Mouse (Mus musculus) G1E (cell line): ENCODE data around the gene Tet3. TPM values are rescaled to one million over a fixed set of nuclear protein-coding genes. Genes with fewer than 3 reads are reported as not detected.
"Not testable (repeated sequence)": the region's sequence is repeated elsewhere in the genome, so short reads cannot be mapped to it uniquely, and the experiment has no call there.

ENCODE experiments used
- ATAC-seq: 2 replicates; pipeline ENCODE4 v1.8.0; 2016; ENCODE audit warnings: mild to moderate bottlenecking; ENCODE audit not compliant: insufficient number of reproducible peaks, poor library complexity, low FRiP score, severe bottlenecking; ENCODE audit errors: extremely low read depth
- DNase-seq: peaks from one replicate; pipeline ENCODE4 v3.0.0; 2012; ENCODE audit warnings: low spot score
- H3K27me3 ChIP-seq: 2 replicates; pipeline ENCODE4 v1.6.1; 2012; ENCODE audit warnings: mild to moderate bottlenecking, low read length, inconsistent platforms; ENCODE audit not compliant: insufficient read depth
- H3K36me3 ChIP-seq: replicated peaks from 2 replicates; pipeline ENCODE3; 2012; ENCODE audit warnings: mild to moderate bottlenecking, inconsistent platforms
- H3K4me1 ChIP-seq: 2 replicates; pipeline ENCODE4 v1.6.1; 2012; ENCODE audit warnings: low read depth, low read length, inconsistent platforms, mixed read lengths; ENCODE audit not compliant: insufficient read depth
- H3K4me3 ChIP-seq: 2 replicates; pipeline ENCODE4 v1.5.1; 2012; ENCODE audit warnings: low read depth, mild to moderate bottlenecking, inconsistent platforms, low read length, moderate library complexity, mixed read lengths
- H3K9me3 ChIP-seq: replicated peaks from 2 replicates; pipeline ENCODE4 v1.6.1; 2012; ENCODE audit warnings: inconsistent platforms
- CTCF ChIP-seq: IDR thresholded peaks from 2 replicates; pipeline ENCODE4 v1.5.1; 2012; ENCODE audit warnings: low read depth, low read length, inconsistent platforms, mixed read lengths
- GATA1 ChIP-seq: IDR thresholded peaks from 2 replicates; pipeline ENCODE4 v1.6.1; 2012; ENCODE audit warnings: borderline replicate concordance, low read length, inconsistent platforms, mixed read lengths
- GATA2 ChIP-seq: IDR thresholded peaks from 2 replicates; pipeline ENCODE4 v1.6.1; 2012; ENCODE audit warnings: low read depth, low read length, inconsistent platforms, borderline replicate concordance
- POLR2AphosphoS5 ChIP-seq: IDR thresholded peaks from 2 replicates; pipeline ENCODE4 v1.6.1; 2012; ENCODE audit warnings: low read depth, low read length, inconsistent platforms; ENCODE audit not compliant: insufficient replicate concordance
- TAL1 ChIP-seq: conservative IDR thresholded peaks from 2 replicates; pipeline ENCODE4 v1.6.1; 2012; ENCODE audit warnings: low read depth, low read length, inconsistent platforms, mixed read lengths
- polyA plus RNA-seq: library from polyadenylated mRNA; stranded (reverse); fragments of >175 nt; gene quantifications from 2 replicates; pipeline ENCODE4 v1.2.3, GENCODE M21; 2012
- total RNA-seq, 2 experiments: library from RNA; stranded (forward) in 1 of 2; stranded (reverse) in 1 of 2; fragments of 200-1000 nt in 1 of 2; fragments of >200 nt in 1 of 2; fragmentation: Nextera tagmentation in 1 of 2; gene quantifications; 2 replicates each; pipeline ENCODE4 v1.2.3; 2014 to 2017

Tet3 gene
- total and polyA plus RNA-seq, 3 experiments, result 17.6 to 94.9 (median 71.1) TPM

GRCm38 (mm10) chr6:83349274-83349958 lies 109.5 kb downstream of the Tet3 start:
- Histone ChIP-seq H3K36me3 (peaks cover 59% of the 10 kb centered on the region), H3K9me3 (no peaks in the 10 kb centered on the region), H3K27me3 (no peaks in the 10 kb centered on the region), H3K4me1 (peaks cover 65% of the 10 kb centered on the region), H3K4me3 (peak overlapping the region; percentile 82)
- ATAC-seq (peak; percentile 24; the same call in 1 of the 2 replicates), DNase-seq (peak; percentile 91)
- TF ChIP-seq GATA2 (no peak), CTCF (peak; percentile 76; the same call in 1 of the 2 replicates), TAL1 (no peak)

- DNase-seq (no peak), ATAC-seq (no peak)
- Histone ChIP-seq H3K36me3 (peaks cover 59% of the 10 kb centered on the region), H3K4me1 (peaks cover 61% of the 10 kb centered on the region), H3K27me3 (no peaks in the 10 kb centered on the region), H3K9me3 (no peaks in the 10 kb centered on the region), H3K4me3 (peak within 1 kb of the TSS; percentile 82)
- no peak for TF ChIP-seq GATA1
- TF ChIP-seq POLR2AphosphoS5, result no peak
Observed at GRCm38 (mm10) chr6:83348873-83349272, 110.0 kb downstream of the Tet3 start, which contains the start of gene Bola3. TSS of gene Bola3 (plus strand) at chr6:83349147.

GRCm38 (mm10) chr6:83347916-83348315 lies 111.0 kb downstream of the Tet3 start:
- ATAC-seq (no peak), DNase-seq (no peak)
- peaks cover 56% of the 10 kb centered on the region for H3K36me3 ChIP-seq
- TF ChIP-seq TAL1 (no peak), GATA1 (no peak), GATA2 (no peak), POLR2AphosphoS5 (no peak), CTCF (no peak)
- no peaks in the 10 kb centered on the region for H3K27me3 ChIP-seq
- no peaks in the 10 kb centered on the region for H3K9me3 ChIP-seq
- peak overlapping the region; percentile 2; the same call in 1 of the 2 replicates for H3K4me3 ChIP-seq
- peaks cover 53% of the 10 kb centered on the region for H3K4me1 ChIP-seq

- Histone ChIP-seq H3K36me3 (peaks cover 60% of the 10 kb centered on the region), H3K4me1 (peaks cover 28% of the 10 kb centered on the region)
- ATAC-seq, H3K9me3 ChIP-seq, H3K4me3 ChIP-seq, DNase-seq, H3K27me3 ChIP-seq: not testable (repeated sequence)
Observed at GRCm38 (mm10) chr6:83345285-83345684, 113.6 kb downstream of the Tet3 start.

DNA sequence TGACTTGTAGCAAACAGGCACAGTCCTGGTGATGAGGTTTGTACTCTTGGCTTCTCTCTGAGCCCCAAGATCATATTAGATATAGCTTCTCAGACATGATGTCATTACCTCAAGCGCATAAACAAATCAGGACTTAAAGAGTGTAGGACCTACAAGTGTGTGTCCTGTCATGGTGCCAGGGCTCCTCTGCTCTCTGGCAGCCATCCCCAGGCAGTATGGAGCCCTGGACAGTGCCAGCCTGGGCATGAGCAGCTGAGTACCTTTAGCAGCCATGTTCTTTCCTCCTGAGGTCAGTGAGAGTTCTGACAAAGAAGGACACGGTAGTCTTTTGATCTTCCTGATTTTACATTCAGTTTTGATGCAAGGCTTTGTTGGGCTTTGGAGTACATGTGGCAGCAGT lies 115.9 kb downstream of the Tet3 start:
- TF ChIP-seq TAL1 (no peak), CTCF (no peak), POLR2AphosphoS5 (no peak), GATA1 (no peak), GATA2 (no peak)
- ATAC-seq, result no peak
- Histone ChIP-seq H3K36me3 (peaks cover 68% of the 10 kb centered on the region), H3K4me3 (no peak overlapping the region), H3K4me1 (peaks cover 11% of the 10 kb centered on the region), H3K27me3 (no peaks in the 10 kb centered on the region), H3K9me3 (no peaks in the 10 kb centered on the region)
- no peak for DNase-seq

GRCm38 (mm10) chr6:83341387-83341786 lies 117.5 kb downstream of the Tet3 start:
- TF ChIP-seq POLR2AphosphoS5 (no peak), CTCF (no peak), GATA1 (no peak), TAL1 (no peak), GATA2 (no peak)
- no peak for ATAC-seq

GRCm38 (mm10) chr6:83327591-83328190 lies 131.2 kb downstream of the Tet3 start:
- peaks cover 55% of the 10 kb centered on the region for H3K36me3 ChIP-seq
- H3K27me3 ChIP-seq, result no peaks in the 10 kb centered on the region
- no peaks in the 10 kb centered on the region for H3K9me3 ChIP-seq
- peaks cover 34% of the 10 kb centered on the region for H3K4me1 ChIP-seq
- ATAC-seq (no peak), DNase-seq (no peak)
- TF ChIP-seq GATA1 (no peak), TAL1 (no peak), POLR2AphosphoS5 (no peak)
- H3K4me3 ChIP-seq, result peak overlapping the region; percentile 82; the same call in 1 of the 2 replicates

More at GRCm38 (mm10) chr6:83341387-83341786, 117.5 kb downstream of the Tet3 start:
- Histone ChIP-seq H3K9me3 (no peaks in the 10 kb centered on the region), H3K27me3 (no peaks in the 10 kb centered on the region), H3K36me3 (peaks cover 75% of the 10 kb centered on the region), H3K4me3 (no peak overlapping the region), H3K4me1 (peaks cover 3% of the 10 kb centered on the region; the same call in 1 of the 2 replicates)
- no peak for DNase-seq
